Mouse (Mus musculus) spleen, postnatal 36 days (tissue): ENCODE results near the gene Col9a2.
A peak's percentile ranks its signal among the peaks of the same experiment; 100 is the strongest.
"Not testable (repeated sequence)": the region's sequence is repeated elsewhere in the genome, so short reads cannot be mapped to it uniquely, and the experiment has no call there.

Source experiments
- DNase-seq, 2 experiments: peaks; one replicate each; pipeline ENCODE4 v3.0.0; 2022; ENCODE audit warnings: low spot score in 2 of 2, mixed read lengths in 1 of 2

Gene Col9a2

GRCm38 (mm10) chr4:121021911-121022310 lies 17.3 kb upstream of the Col9a2 start:
- no peak for DNase-seq

GRCm38 (mm10) chr4:121023464-121023863 lies 15.7 kb upstream of the Col9a2 start:
- no peak for DNase-seq

- peak; percentile 74 to 83 for DNase-seq
Observed at GRCm38 (mm10) chr4:121023941-121024340, 15.2 kb upstream of the Col9a2 start.

GRCm38 (mm10) chr4:121025681-121026080 lies 13.5 kb upstream of the Col9a2 start:
- no peak for DNase-seq

GRCm38 (mm10) chr4:121028146-121028545 lies 11.0 kb upstream of the Col9a2 start:
- DNase-seq: no peak

- DNase-seq: peak in 1 of 2 experiments; percentile 35
Observed at GRCm38 (mm10) chr4:121028659-121029392, 10.4 kb upstream of the Col9a2 start.

GRCm38 (mm10) chr4:121029632-121030031 lies 9.6 kb upstream of the Col9a2 start:
- no peak for DNase-seq

- no peak for DNase-seq
Observed at GRCm38 (mm10) chr4:121031440-121031839, 7.7 kb upstream of the Col9a2 start.

GRCm38 (mm10) chr4:121033006-121033405 lies 6.2 kb upstream of the Col9a2 start:
- peak in 1 of 2 experiments; percentile 27 for DNase-seq

GRCm38 (mm10) chr4:121040323-121040722 lies 1.1 kb downstream of the Col9a2 start:
- no peak for DNase-seq

GRCm38 (mm10) chr4:121040897-121041671 lies 1.9 kb downstream of the Col9a2 start:
- peak; percentile 58 to 60 for DNase-seq

- DNase-seq: no peak
Observed at GRCm38 (mm10) chr4:121042472-121042871, 3.3 kb downstream of the Col9a2 start.

GRCm38 (mm10) chr4:121042946-121043345 lies 3.8 kb downstream of the Col9a2 start:
- DNase-seq: no peak

GRCm38 (mm10) chr4:121051863-121052262 lies 12.7 kb downstream of the Col9a2 start:
- DNase-seq: no peak

- DNase-seq: no peak
Observed at GRCm38 (mm10) chr4:121052454-121053323, 13.5 kb downstream of the Col9a2 start.

GRCm38 (mm10) chr4:121056342-121056741 lies 17.2 kb downstream of the Col9a2 start:
- DNase-seq: no peak

GRCm38 (mm10) chr4:121057032-121057431 lies 17.8 kb downstream of the Col9a2 start:
- DNase-seq: no peak

- DNase-seq: not testable (repeated sequence)
Observed at GRCm38 (mm10) chr4:121059218-121059617, 20.0 kb downstream of the Col9a2 start.

GRCm38 (mm10) chr4:121065336-121065735 lies 26.2 kb downstream of the Col9a2 start:
- no peak for DNase-seq

GRCm38 (mm10) chr4:121074250-121074649 lies 35.1 kb downstream of the Col9a2 start:
- DNase-seq: no peak

- no peak for DNase-seq
Observed at GRCm38 (mm10) chr4:121077915-121078646, 38.9 kb downstream of the Col9a2 start.
